Mouse (Mus musculus): ENCODE data around the gene Dok3.
"Not testable (repeated sequence)": the region's sequence is repeated elsewhere in the genome, so short reads cannot be mapped to it uniquely, and the experiment has no call there.

Dok3 gene

GRCm38 (mm10) chr13:55529198-55529915 lies at the start of gene Dok3:
TSS of gene Dok3 (minus strand) at chr13:55529296.
- no peak for DNase-seq

GRCm38 (mm10) chr13:55578086-55578485 lies 49.0 kb upstream of the Dok3 start:
- no peak for DNase-seq

GRCm38 (mm10) chr13:55576872-55577271 lies 47.8 kb upstream of the Dok3 start:
- DNase-seq = not testable (repeated sequence)

GRCm38 (mm10) chr13:55575932-55576331 lies 46.8 kb upstream of the Dok3 start:
- no peak for DNase-seq

GRCm38 (mm10) chr13:55574321-55574720 lies 45.2 kb upstream of the Dok3 start:
- DNase-seq = no peak

- no peak for DNase-seq
These were observed 44.3 kb upstream of the Dok3 start, which contains the start of gene Tmed9 for GRCm38 (mm10) chr13:55573432-55573831. TSS of gene Tmed9 (plus strand) at chr13:55573732.

GRCm38 (mm10) chr13:55571977-55572376 lies 42.9 kb upstream of the Dok3 start:
- no peak for DNase-seq

- peak; percentile 94 for DNase-seq
These were observed 42.1 kb upstream of the Dok3 start, which contains the start of gene Fam193b for GRCm38 (mm10) chr13:55571027-55571751. TSS of gene Fam193b (minus strand) at chr13:55571120.

- DNase-seq = peak; percentile 67
These were observed 41.3 kb upstream of the Dok3 start for GRCm38 (mm10) chr13:55570286-55570973.

- peak; percentile 44 for DNase-seq
These were observed 40.7 kb upstream of the Dok3 start for GRCm38 (mm10) chr13:55569726-55570285.

GRCm38 (mm10) chr13:55568524-55568923 lies 39.4 kb upstream of the Dok3 start:
- not testable (repeated sequence) for DNase-seq

GRCm38 (mm10) chr13:55567949-55568348 lies 38.9 kb upstream of the Dok3 start:
- DNase-seq = no peak

GRCm38 (mm10) chr13:55567001-55567400 lies 37.9 kb upstream of the Dok3 start:
- DNase-seq = no peak

- no peak for DNase-seq
These were observed 34.3 kb upstream of the Dok3 start for GRCm38 (mm10) chr13:55563266-55563879.

- DNase-seq = no peak
These were observed 28.4 kb upstream of the Dok3 start for GRCm38 (mm10) chr13:55557499-55557898.

- DNase-seq = no peak
These were observed 26.8 kb upstream of the Dok3 start for GRCm38 (mm10) chr13:55555921-55556320.

GRCm38 (mm10) chr13:55549061-55549460 lies 20.0 kb upstream of the Dok3 start:
- DNase-seq = no peak

- DNase-seq = no peak
These were observed 19.3 kb upstream of the Dok3 start for GRCm38 (mm10) chr13:55548426-55548825.

- no peak for DNase-seq
These were observed 18.8 kb upstream of the Dok3 start for GRCm38 (mm10) chr13:55547916-55548315.

- no peak for DNase-seq
These were observed 15.7 kb upstream of the Dok3 start for GRCm38 (mm10) chr13:55544792-55545191.

- no peak for DNase-seq
These were observed 14.4 kb upstream of the Dok3 start for GRCm38 (mm10) chr13:55543447-55543846.

- no peak for DNase-seq
These were observed 13.8 kb upstream of the Dok3 start for GRCm38 (mm10) chr13:55542891-55543290.

GRCm38 (mm10) chr13:55540933-55541332 lies 11.8 kb upstream of the Dok3 start:
- DNase-seq = peak; percentile 28
